Mouse (Mus musculus) intestine, postnatal 0 days (tissue): ENCODE measurements around the gene Tax1bp1. TPM values are rescaled to one million over a fixed set of nuclear protein-coding genes. Genes with fewer than 3 reads are reported as not detected.

Source experiments
- ATAC-seq: fragments of 200-750 bp; cut with Nextera tagmentation; 2 replicates; pipeline ENCODE4 v1.8.0; 2017; ENCODE audit warnings: mild to moderate bottlenecking, moderate TSS enrichment, moderate library complexity
- H3K27ac ChIP-seq: fragments of 300-500 bp; sonication (generic); 2 replicates; pipeline ENCODE4 v1.5.1; 2014; ENCODE audit warnings: mild to moderate bottlenecking, low read depth, low read length, moderate library complexity
- H3K27me3 ChIP-seq: fragments of 300-500 bp; sonication (generic); replicated peaks from 2 replicates; pipeline ENCODE4 v1.6.1; 2014; ENCODE audit warnings: low read length, mixed read lengths; ENCODE audit not compliant: control insufficient read depth, insufficient read depth
- H3K36me3 ChIP-seq: fragments of 300-500 bp; sonication (generic); 2 replicates; pipeline ENCODE4 v1.6.1; 2014; ENCODE audit warnings: mild to moderate bottlenecking, moderate library complexity; ENCODE audit not compliant: control insufficient read depth, insufficient read depth
- H3K4me1 ChIP-seq: fragments of 300-500 bp; sonication (generic); replicated peaks from 2 replicates; pipeline ENCODE4 v1.6.1; 2014; ENCODE audit warnings: antibody characterized with exemption, low read length, mixed read lengths; ENCODE audit not compliant: control insufficient read depth, insufficient read depth
- H3K4me2 ChIP-seq: fragments of 300-500 bp; sonication (generic); replicated peaks from 2 replicates; pipeline ENCODE4 v1.6.1; 2014; ENCODE audit warnings: low read depth, mild to moderate bottlenecking, moderate library complexity
- H3K4me3 ChIP-seq: fragments of 300-500 bp; sonication (generic); 2 replicates; pipeline ENCODE4 v1.5.1; 2014; ENCODE audit warnings: low read depth, low read length
- H3K9ac ChIP-seq: fragments of 300-500 bp; sonication (generic); 2 replicates; pipeline ENCODE4 v1.6.1; 2014; ENCODE audit warnings: mild to moderate bottlenecking, low read depth, low read length
- H3K9me3 ChIP-seq: fragments of 300-500 bp; sonication (generic); 2 replicates; pipeline ENCODE4 v1.6.1; 2016; ENCODE audit warnings: mixed run types; ENCODE audit not compliant: control insufficient read depth
- CTCF ChIP-seq: sonication (generic); IDR thresholded peaks from 2 replicates; pipeline ENCODE4 v1.5.1; 2016; ENCODE audit warnings: low read depth, mild to moderate bottlenecking, control low read depth, antibody characterized with exemption, moderate library complexity
- WGBS: fragments of 180-500 bp; shearing (Covaris S2); extraction: QIAGEN DNeasy Blood & Tissue Kit; methylation state at CpG from one replicate; pipeline ENCODE4 v1.1.7; 2014; 5-methylcytosine and 5-hydroxymethylcytosine counted together
- polyA plus RNA-seq: library from polyadenylated mRNA; unstranded; fragments of >200 nt; fragmentation: Nextera tagmentation; extraction: Ambion mirVana; gene quantifications from 2 replicates; pipeline ENCODE4 v1.2.1, GENCODE M21; 2015

Tax1bp1 gene
- polyA plus RNA-seq, 1 experiment from 2014 or later, result 296 TPM

DNA sequence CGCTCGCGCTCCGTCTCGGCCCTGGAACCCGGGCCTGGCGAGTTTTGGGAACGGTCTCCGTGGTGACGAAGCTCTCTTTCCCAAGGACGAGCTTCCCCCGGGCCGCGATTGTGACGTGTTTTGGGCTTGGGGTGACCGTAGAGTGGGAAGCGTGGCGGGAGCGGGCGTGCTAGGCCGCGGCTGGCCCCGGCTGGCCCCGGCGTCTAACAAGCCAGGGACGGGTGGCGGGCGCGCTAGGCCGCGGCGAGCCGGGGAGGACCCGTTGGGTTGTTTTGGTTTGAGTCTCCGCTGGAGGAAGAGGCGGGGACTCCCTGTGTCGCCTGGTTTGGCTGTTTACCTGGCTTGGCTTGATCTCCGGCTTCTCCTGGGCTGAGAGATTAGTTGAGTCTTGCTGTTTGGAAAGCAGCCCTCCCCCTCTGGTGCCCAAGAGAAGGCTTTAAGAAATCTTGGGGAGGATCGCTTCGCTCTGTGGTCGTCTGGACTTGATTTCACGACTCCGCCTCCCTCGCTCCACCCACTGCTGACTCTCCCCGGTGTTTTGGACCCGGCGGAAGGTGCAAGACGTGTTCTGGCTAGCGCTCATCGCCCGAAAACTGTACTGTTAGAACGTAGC, 474 bp downstream of the Tax1bp1 start:
- H3K4me1 ChIP-seq, result 0 out of 2 replicates have a peak, but pooled peaks cover 2% of the 10 kb centered on the region
- WGBS, result under 1% methylated on average over 49 of the region's 52 CpGs
- no peaks in the 10 kb centered on the region for H3K36me3 ChIP-seq
- H3K4me2 ChIP-seq, result peak overlapping the region; percentile 63
- H3K4me3 ChIP-seq, result peak overlapping the region; percentile 100
- no peaks in the 10 kb centered on the region for H3K27me3 ChIP-seq
- peak; percentile 82 for ATAC-seq
- peak overlapping the region; percentile 98 for H3K9ac ChIP-seq
- H3K27ac ChIP-seq, result peak overlapping the region; percentile 99
- H3K9me3 ChIP-seq, result no peaks in the 10 kb centered on the region
- no peak for TF ChIP-seq CTCF

DNA sequence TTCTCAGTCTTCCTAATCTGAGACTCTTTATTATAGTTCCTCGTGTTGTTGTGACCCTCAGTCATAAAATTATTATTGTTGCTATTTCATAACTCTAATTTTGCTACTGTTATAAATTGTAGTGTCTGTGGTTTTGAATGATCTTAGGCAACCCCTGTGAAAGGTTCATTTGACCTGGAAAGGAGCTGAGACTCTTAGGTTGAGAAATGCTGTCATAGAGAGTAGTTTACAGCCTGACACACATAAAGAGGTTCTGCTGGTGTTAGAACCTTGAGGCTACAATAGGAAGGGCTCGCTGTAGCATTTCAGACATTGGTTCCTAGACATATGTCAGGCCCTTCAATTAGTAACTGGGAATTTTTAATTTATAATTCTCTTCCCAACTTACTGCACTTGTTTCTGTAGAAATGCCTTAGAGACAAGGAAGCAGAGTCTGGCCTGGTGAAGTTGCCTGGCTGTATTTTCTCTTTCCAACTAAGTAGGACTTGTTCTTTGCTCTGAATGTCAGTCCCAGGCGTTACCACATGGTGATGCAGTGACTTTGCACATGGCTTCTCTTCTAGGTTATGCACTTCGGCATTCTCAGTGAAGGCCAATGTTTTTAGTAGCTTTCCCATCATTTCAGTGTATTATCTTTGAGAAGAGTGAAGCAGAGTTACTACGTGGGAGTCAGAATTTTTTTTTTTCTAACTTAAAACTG, 4.1 kb downstream of the Tax1bp1 start:
- ATAC-seq, result no peak
- no peaks in the 10 kb centered on the region for H3K27me3 ChIP-seq
- 58% methylated on average over 5 of the region's 5 CpGs for WGBS
- H3K9me3 ChIP-seq, result no peaks in the 10 kb centered on the region
- 0 out of 2 replicates have a peak overlapping the region, but pooled peaks have one; percentile 1 for H3K4me2 ChIP-seq
- peak; percentile 39 for TF ChIP-seq CTCF
- no peak overlapping the region for H3K4me3 ChIP-seq
- H3K4me1 ChIP-seq, result 0 out of 2 replicates have a peak, but pooled peaks cover 2% of the 10 kb centered on the region
- H3K27ac ChIP-seq, result peak overlapping the region; percentile 47; the same call in 1 of the 2 replicates
- H3K9ac ChIP-seq, result no peak overlapping the region
- H3K36me3 ChIP-seq, result 0 out of 2 replicates have a peak, but pooled peaks cover 6% of the 10 kb centered on the region

DNA sequence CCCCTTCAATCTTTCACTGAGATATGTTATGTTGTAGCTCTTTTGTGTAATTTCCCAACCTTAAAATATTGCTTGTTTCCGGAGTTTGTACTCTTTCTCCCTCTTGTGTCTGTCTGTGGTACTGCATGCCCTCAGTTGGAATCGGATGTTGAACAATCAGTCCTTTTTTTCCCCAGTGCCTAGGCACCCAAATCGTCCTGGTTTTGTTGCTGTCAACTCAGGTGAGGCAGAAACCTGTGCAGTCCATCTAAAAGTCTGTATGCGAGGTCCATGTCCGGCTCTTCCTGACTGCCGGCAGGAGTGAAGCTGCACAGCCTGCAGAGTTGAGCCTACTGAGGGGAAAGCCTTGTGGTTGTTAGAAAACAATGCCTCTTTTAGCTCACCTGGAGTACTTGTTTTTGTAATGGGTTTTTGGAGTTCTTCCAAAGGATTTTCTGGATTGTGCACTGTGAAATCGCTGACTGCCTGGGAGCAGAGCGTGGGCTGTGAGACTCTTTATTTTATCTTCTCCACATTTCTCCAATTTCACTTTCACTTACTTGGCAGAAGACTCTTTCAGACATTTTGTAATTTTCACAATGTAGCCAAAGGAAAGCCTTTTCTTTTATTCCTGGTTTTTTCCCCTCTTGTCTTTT, 11.4 kb downstream of the Tax1bp1 start:
- Histone ChIP-seq H3K4me3 (no peak overlapping the region), H3K4me2 (no peak overlapping the region), H3K36me3 (peaks cover 45% of the 10 kb centered on the region), H3K9ac (no peak overlapping the region), H3K27ac (no peak overlapping the region), H3K27me3 (no peaks in the 10 kb centered on the region), H3K9me3 (no peaks in the 10 kb centered on the region), H3K4me1 (no peaks in the 10 kb centered on the region)
- no peak for ATAC-seq
- TF ChIP-seq CTCF, result peak; percentile 93
- whole genome bisulfite sequencing, result 52% methylated on average over 8 of the region's 8 CpGs

DNA sequence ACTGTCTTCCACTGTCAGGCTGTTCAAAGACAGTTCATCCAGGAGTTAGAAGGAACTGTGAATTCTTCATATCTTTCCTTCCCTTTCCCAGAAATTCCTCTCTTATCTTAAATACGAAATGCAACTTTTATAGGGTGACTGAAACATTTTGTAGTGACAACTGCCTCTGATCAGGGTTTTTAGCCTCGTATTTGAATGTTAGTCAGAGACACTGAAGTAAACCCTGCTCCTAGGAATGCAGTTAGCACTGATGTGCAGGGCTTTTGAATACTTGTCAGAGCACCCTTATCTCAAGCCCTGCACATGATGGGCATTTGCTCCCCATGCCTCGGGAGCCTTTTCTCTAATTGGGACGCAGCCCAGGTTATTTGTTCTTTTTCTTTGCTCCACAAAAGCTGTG, 16.8 kb downstream of the Tax1bp1 start:
- no peak overlapping the region for H3K4me2 ChIP-seq
- ATAC-seq, result no peak
- H3K4me3 ChIP-seq, result no peak overlapping the region
- H3K9me3 ChIP-seq, result no peaks in the 10 kb centered on the region
- no peak for TF ChIP-seq CTCF
- H3K36me3 ChIP-seq, result peaks cover 47% of the 10 kb centered on the region
- H3K4me1 ChIP-seq, result no peaks in the 10 kb centered on the region
- H3K27ac ChIP-seq, result no peak overlapping the region
- 44% methylated on average over 4 of the region's 4 CpGs for WGBS
- H3K27me3 ChIP-seq, result no peaks in the 10 kb centered on the region
- H3K9ac ChIP-seq, result no peak overlapping the region

- H3K4me2 ChIP-seq, result no peak overlapping the region
- peaks cover 48% of the 10 kb centered on the region for H3K36me3 ChIP-seq
- no peak overlapping the region for H3K27ac ChIP-seq
- no peak for ATAC-seq
- H3K9me3 ChIP-seq, result no peaks in the 10 kb centered on the region
- H3K9ac ChIP-seq, result no peak overlapping the region
- no peaks in the 10 kb centered on the region for H3K27me3 ChIP-seq
- WGBS, result 83% methylated on average over 2 of the region's 2 CpGs
- H3K4me1 ChIP-seq, result no peaks in the 10 kb centered on the region
- H3K4me3 ChIP-seq, result no peak overlapping the region
- TF ChIP-seq CTCF, result no peak
These were observed 21.1 kb downstream of the Tax1bp1 start for GRCm38 (mm10) chr6:52734630-52735029.

DNA sequence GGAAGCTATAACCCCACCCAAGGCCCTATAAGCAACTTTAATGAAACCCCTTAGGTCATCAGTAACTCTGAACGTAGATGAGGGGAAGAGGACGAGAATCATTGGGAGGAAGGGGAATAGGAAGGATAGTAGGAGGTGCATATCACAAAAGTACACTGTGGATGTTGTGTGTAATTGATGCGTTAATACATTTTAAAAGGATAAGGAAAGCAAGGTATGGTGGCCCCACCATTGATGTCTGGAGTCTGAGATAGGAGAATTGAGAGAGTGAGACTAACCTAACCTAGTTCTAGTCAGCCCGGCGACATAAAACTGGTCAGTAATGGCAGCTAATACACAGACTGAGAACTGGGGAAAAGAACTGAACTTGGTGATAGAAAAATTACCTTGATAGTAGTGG, 39.3 kb downstream of the Tax1bp1 start:
- Histone ChIP-seq H3K27me3 (no peaks in the 10 kb centered on the region), H3K36me3 (peaks cover 54% of the 10 kb centered on the region), H3K4me1 (no peaks in the 10 kb centered on the region), H3K4me3 (no peak overlapping the region), H3K27ac (no peak overlapping the region), H3K4me2 (no peak overlapping the region), H3K9ac (no peak overlapping the region), H3K9me3 (no peaks in the 10 kb centered on the region)
- 96% methylated on average over 5 of the region's 5 CpGs for WGBS
- no peak for TF ChIP-seq CTCF
- ATAC-seq, result no peak
